Mouse (Mus musculus): ENCODE data around the gene Hfe. TPM values are rescaled to one million over a fixed set of nuclear protein-coding genes. Genes with fewer than 3 reads are reported as not detected.

Gene Hfe
- polyA plus RNA-seq (2014; fragmentation: Nextera tagmentation; extraction: Ambion mirVana) = 0.77 and 3.9 TPM in 2 replicates

DNA sequence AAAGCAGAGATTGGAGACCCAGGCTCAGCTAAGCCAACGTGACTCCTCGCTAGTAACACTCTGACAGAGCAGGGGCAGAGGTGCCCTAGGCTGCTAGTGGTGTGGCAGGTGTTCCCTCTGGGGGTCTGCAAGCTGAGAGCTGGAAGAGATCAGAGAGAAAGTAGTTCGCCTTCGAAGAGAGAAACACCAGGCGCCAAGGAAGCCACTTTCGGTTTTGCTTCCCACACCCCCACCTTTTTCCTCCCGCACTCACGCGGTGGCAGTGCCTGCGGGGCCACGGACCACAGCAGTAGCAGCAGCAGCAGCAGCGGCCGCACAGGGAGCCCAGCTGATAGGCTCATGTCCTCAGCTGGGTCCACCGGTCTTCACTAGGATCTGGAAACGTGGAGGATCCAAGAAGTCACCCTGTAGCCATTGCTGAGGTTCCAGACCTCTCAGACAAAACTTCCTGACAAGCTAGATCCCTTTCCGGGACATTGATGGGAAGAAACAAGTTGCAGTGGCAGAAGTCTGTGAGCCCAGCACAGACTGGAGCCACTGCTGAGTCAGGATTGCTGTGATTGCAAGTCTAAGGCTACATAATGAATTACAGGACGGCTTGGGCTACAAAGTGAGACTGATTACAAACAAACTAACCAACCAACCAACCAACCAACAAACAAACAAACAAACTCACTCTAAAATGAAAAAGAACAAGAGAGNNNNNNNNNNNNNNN lies at the start of gene Hfe:
TSS of gene Hfe (minus strand) at position 481 of the 716 bp plus-strand sequence.
- Histone ChIP-seq H3K4me2 (ENCODE audit: low read length) (peak within 1 kb of the TSS; percentile 54), H3K27me3 (ENCODE audit: control insufficient read depth, insufficient read depth, low read length) (no peaks in the 10 kb centered on the region), H3K9me3 (ENCODE audit: control insufficient read depth, low read length) (no peaks in the 10 kb centered on the region), H3K36me3 (ENCODE audit: control insufficient read depth, insufficient read depth, low read length) (no peaks in the 10 kb centered on the region), H3K4me3 (replicated peaks; ENCODE audit: low read depth, low read length) (peak within 1 kb of the TSS; percentile 23), H3K9ac (replicated peaks; ENCODE audit: low read length) (peak within 1 kb of the TSS; percentile 44; the same call in 1 of the 2 replicates), H3K4me1 (ENCODE audit: control insufficient read depth, insufficient read depth, low read length) (no peaks in the 10 kb centered on the region), H3K27ac (replicated peaks; ENCODE audit: low read depth, low read length) (no peak within 1 kb of the TSS)
- ATAC-seq (ENCODE audit: low FRiP score, low TSS enrichment) (peak; percentile 63; the same call in 1 of the 2 replicates), DNase-seq (peak; percentile 50)
- 6% methylated on average over 17 of the region's 17 CpGs for WGBS

DNA sequence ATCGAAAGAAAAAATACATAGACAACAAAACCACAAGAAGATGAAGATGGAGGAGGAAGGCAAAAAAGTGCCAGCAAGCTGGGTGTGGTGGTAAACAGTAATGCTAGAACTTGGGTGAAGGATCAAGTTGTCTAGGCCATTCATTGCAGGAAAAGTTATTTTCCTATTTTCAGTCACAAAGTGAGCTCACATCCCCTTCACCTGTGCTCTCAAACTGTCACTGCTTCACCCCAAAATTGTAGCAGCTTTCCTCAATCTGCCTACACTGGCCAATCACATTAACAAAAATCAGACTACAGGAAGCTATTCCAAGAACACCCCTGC lies 49.2 kb upstream of the Hfe start:
- Histone ChIP-seq H3K4me2 (ENCODE audit: low read length) (peak overlapping the region; percentile 77), H3K27me3 (ENCODE audit: control insufficient read depth, insufficient read depth, low read length) (no peaks in the 10 kb centered on the region), H3K4me3 (replicated peaks; ENCODE audit: low read depth, low read length) (no peak overlapping the region), H3K9me3 (ENCODE audit: control insufficient read depth, low read length) (no peaks in the 10 kb centered on the region), H3K27ac (replicated peaks; ENCODE audit: low read depth, low read length) (no peak overlapping the region), H3K36me3 (ENCODE audit: control insufficient read depth, insufficient read depth, low read length) (no peaks in the 10 kb centered on the region), H3K9ac (replicated peaks; ENCODE audit: low read length) (no peak overlapping the region), H3K4me1 (ENCODE audit: control insufficient read depth, insufficient read depth, low read length) (peaks cover 31% of the 10 kb centered on the region)
- DNase-seq (no peak), ATAC-seq (ENCODE audit: low FRiP score, low TSS enrichment) (no peak)
- 75% methylated on average over 1 of the region's 1 CpGs for WGBS

GRCm38 (mm10) chr13:23759251-23759771 lies 48.7 kb upstream of the Hfe start:
- Histone ChIP-seq H3K9ac (replicated peaks; ENCODE audit: low read length) (no peak overlapping the region), H3K27me3 (ENCODE audit: control insufficient read depth, insufficient read depth, low read length) (no peaks in the 10 kb centered on the region), H3K27ac (replicated peaks; ENCODE audit: low read depth, low read length) (no peak overlapping the region), H3K4me1 (ENCODE audit: control insufficient read depth, insufficient read depth, low read length) (peaks cover 28% of the 10 kb centered on the region), H3K36me3 (ENCODE audit: control insufficient read depth, insufficient read depth, low read length) (no peaks in the 10 kb centered on the region), H3K4me2 (ENCODE audit: low read length) (no peak overlapping the region), H3K9me3 (ENCODE audit: control insufficient read depth, low read length) (no peaks in the 10 kb centered on the region), H3K4me3 (replicated peaks; ENCODE audit: low read depth, low read length) (no peak overlapping the region)
- WGBS = 76% methylated on average over 3 of the region's 3 CpGs
- no peak for DNase-seq
- ATAC-seq (ENCODE audit: low FRiP score, low TSS enrichment) = no peak

DNA sequence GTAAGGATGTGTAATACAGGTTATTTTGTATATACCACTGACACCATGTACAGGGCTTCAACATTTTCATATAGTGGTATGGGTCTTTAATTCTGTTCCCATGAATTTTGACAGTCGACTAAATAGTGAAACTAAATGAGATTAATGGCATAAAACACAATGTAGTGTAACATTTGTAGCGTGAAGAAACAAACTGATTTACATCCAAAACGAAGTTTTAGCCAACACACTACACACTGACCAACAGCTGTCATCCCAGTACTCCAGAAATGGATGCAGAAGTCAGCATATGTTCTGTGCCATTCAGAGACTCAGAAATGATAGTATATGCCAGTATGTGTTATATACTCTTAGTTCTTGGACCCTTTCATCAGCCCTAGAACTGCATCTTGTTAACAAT lies 47.3 kb upstream of the Hfe start:
- Histone ChIP-seq H3K4me2 (ENCODE audit: low read length) (peak overlapping the region; percentile 65), H3K27ac (replicated peaks; ENCODE audit: low read depth, low read length) (no peak overlapping the region), H3K9ac (replicated peaks; ENCODE audit: low read length) (no peak overlapping the region), H3K27me3 (ENCODE audit: control insufficient read depth, insufficient read depth, low read length) (no peaks in the 10 kb centered on the region), H3K9me3 (ENCODE audit: control insufficient read depth, low read length) (no peaks in the 10 kb centered on the region), H3K4me3 (replicated peaks; ENCODE audit: low read depth, low read length) (no peak overlapping the region), H3K36me3 (ENCODE audit: control insufficient read depth, insufficient read depth, low read length) (no peaks in the 10 kb centered on the region), H3K4me1 (ENCODE audit: control insufficient read depth, insufficient read depth, low read length) (peaks cover 18% of the 10 kb centered on the region)
- ATAC-seq (ENCODE audit: low FRiP score, low TSS enrichment) = no peak
- DNase-seq = no peak
- WGBS = 46% methylated on average over 3 of the region's 3 CpGs

DNA sequence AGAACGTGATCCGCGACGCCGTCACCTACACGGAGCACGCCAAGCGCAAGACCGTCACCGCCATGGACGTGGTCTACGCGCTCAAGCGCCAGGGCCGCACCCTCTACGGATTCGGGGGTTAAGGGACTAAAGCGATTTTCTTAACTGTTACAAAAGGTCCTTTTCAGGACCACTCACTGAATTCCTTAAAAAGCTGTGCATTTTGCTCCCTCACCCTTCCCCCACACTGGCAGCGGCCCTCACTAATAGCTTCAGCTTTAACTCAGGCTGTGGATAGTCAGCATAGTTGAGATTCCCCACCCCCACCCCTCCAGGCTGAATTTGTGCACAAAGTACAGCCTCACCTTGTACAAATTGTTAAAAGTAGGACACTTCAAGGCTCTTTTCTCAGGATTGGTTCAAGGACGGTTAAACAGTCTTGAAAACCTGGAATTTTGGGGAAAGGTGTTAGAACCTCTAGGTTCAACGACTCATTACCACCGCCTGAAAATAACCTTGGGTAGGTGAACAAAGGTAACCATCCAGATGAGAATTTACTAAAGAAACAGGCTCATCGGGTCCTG lies 46.6 kb upstream of the Hfe start:
- H3K27me3 ChIP-seq (ENCODE audit: control insufficient read depth, insufficient read depth, low read length) = no peaks in the 10 kb centered on the region
- H3K4me2 ChIP-seq (ENCODE audit: low read length) = peak overlapping the region; percentile 65
- DNase-seq (peak; percentile 42), ATAC-seq (ENCODE audit: low FRiP score, low TSS enrichment) (no peak)
- H3K9ac ChIP-seq (replicated peaks; ENCODE audit: low read length) = no peak overlapping the region; the same call in 1 of the 2 replicates
- no peaks in the 10 kb centered on the region for H3K36me3 ChIP-seq (ENCODE audit: control insufficient read depth, insufficient read depth, low read length)
- peak overlapping the region; percentile 65 for H3K27ac ChIP-seq (replicated peaks; ENCODE audit: low read depth, low read length)
- H3K4me1 ChIP-seq (ENCODE audit: control insufficient read depth, insufficient read depth, low read length) = peaks cover 13% of the 10 kb centered on the region
- under 1% methylated on average over 15 of the region's 23 CpGs for WGBS
- no peaks in the 10 kb centered on the region for H3K9me3 ChIP-seq (ENCODE audit: control insufficient read depth, low read length)
- peak overlapping the region; percentile 30 for H3K4me3 ChIP-seq (replicated peaks; ENCODE audit: low read depth, low read length)

DNA sequence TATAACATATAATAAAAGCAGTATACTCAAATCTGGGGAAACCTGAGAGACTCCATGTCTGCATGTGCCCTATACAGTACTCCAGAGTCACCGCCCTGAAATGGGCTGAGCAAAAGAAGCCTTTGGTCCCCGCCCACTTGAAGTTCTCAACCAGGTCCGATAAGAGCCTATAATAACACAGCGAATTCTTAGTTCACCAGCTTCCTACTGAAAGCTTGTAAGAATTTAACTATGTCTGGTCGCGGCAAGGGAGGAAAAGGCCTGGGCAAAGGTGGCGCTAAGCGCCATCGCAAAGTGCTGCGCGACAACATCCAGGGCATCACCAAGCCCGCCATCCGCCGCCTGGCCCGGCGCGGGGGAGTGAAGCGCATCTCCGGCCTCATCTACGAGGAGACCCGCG lies 46.1 kb upstream of the Hfe start, which contains the start of gene Hist1h4b:
TSS of gene Hist1h4b (plus strand) at position 224 of the 400 bp plus-strand sequence.
- 1% methylated on average over 17 of the region's 22 CpGs for WGBS
- peak; percentile 95 for DNase-seq
- H3K4me2 ChIP-seq (ENCODE audit: low read length) = peak within 1 kb of the TSS; percentile 65
- ATAC-seq (ENCODE audit: low FRiP score, low TSS enrichment) = peak; percentile 67
- H3K27ac ChIP-seq (replicated peaks; ENCODE audit: low read depth, low read length) = peak within 1 kb of the TSS; percentile 65
- H3K4me3 ChIP-seq (replicated peaks; ENCODE audit: low read depth, low read length) = peak within 1 kb of the TSS; percentile 30
- H3K9me3 ChIP-seq (ENCODE audit: control insufficient read depth, low read length) = no peaks in the 10 kb centered on the region
- H3K4me1 ChIP-seq (ENCODE audit: control insufficient read depth, insufficient read depth, low read length) = peaks cover 13% of the 10 kb centered on the region
- H3K27me3 ChIP-seq (ENCODE audit: control insufficient read depth, insufficient read depth, low read length) = no peaks in the 10 kb centered on the region
- H3K9ac ChIP-seq (replicated peaks; ENCODE audit: low read length) = no peak within 1 kb of the TSS; the same call in 1 of the 2 replicates
- no peaks in the 10 kb centered on the region for H3K36me3 ChIP-seq (ENCODE audit: control insufficient read depth, insufficient read depth, low read length)

GRCm38 (mm10) chr13:23755000-23755399 lies 44.3 kb upstream of the Hfe start:
- H3K27me3 ChIP-seq (ENCODE audit: control insufficient read depth, insufficient read depth, low read length) = no peaks in the 10 kb centered on the region
- no peak overlapping the region for H3K4me2 ChIP-seq (ENCODE audit: low read length)
- DNase-seq (no peak), ATAC-seq (ENCODE audit: low FRiP score, low TSS enrichment) (no peak)
- no peaks in the 10 kb centered on the region for H3K36me3 ChIP-seq (ENCODE audit: control insufficient read depth, insufficient read depth, low read length)
- no peaks in the 10 kb centered on the region for H3K9me3 ChIP-seq (ENCODE audit: control insufficient read depth, low read length)
- peaks cover 11% of the 10 kb centered on the region for H3K4me1 ChIP-seq (ENCODE audit: control insufficient read depth, insufficient read depth, low read length)
- no peak overlapping the region for H3K9ac ChIP-seq (replicated peaks; ENCODE audit: low read length)
- no peak overlapping the region for H3K4me3 ChIP-seq (replicated peaks; ENCODE audit: low read depth, low read length)
- no peak overlapping the region for H3K27ac ChIP-seq (replicated peaks; ENCODE audit: low read depth, low read length)

- H3K4me2 ChIP-seq (ENCODE audit: low read length) = 0 out of 2 replicates have a peak overlapping the region, but pooled peaks have one; percentile 10
- DNase-seq (no peak), ATAC-seq (ENCODE audit: low FRiP score, low TSS enrichment) (no peak)
- no peaks in the 10 kb centered on the region for H3K9me3 ChIP-seq (ENCODE audit: control insufficient read depth, low read length)
- 56% methylated on average over 4 of the region's 4 CpGs for WGBS
- no peak overlapping the region for H3K27ac ChIP-seq (replicated peaks; ENCODE audit: low read depth, low read length)
- peaks cover 9% of the 10 kb centered on the region for H3K4me1 ChIP-seq (ENCODE audit: control insufficient read depth, insufficient read depth, low read length)
- no peak overlapping the region for H3K9ac ChIP-seq (replicated peaks; ENCODE audit: low read length)
- no peak overlapping the region for H3K4me3 ChIP-seq (replicated peaks; ENCODE audit: low read depth, low read length)
- no peaks in the 10 kb centered on the region for H3K27me3 ChIP-seq (ENCODE audit: control insufficient read depth, insufficient read depth, low read length)
- H3K36me3 ChIP-seq (ENCODE audit: control insufficient read depth, insufficient read depth, low read length) = no peaks in the 10 kb centered on the region
Observed at GRCm38 (mm10) chr13:23753314-23754078, 42.8 kb upstream of the Hfe start.

All from midbrain, embryonic 14.5 days (tissue).